Mouse (Mus musculus): Measurements from ENCODE around the gene Eif4e1b. TPM values are rescaled to one million over a fixed set of nuclear protein-coding genes. Genes with fewer than 3 reads are reported as not detected.

Gene Eif4e1b
- not detected for total RNA-seq (2021)
- long read RNA-seq, experiment 1 = 0 reads
- long read RNA-seq, experiment 2 = 0 reads

- DNase-seq = no peak
Measured at GRCm38 (mm10) chr13:54783698-54784097, at the start of gene Eif4e1b. Eif4e1b (plus strand) TSS chr13:54783998.

GRCm38 (mm10) chr13:54736931-54737330, 46.9 kb upstream of the Eif4e1b start:
- DNase-seq = no peak

GRCm38 (mm10) chr13:54737488-54738212, 46.1 kb upstream of the Eif4e1b start:
- DNase-seq = no peak

- DNase-seq = no peak
Measured at GRCm38 (mm10) chr13:54738213-54738601, 45.6 kb upstream of the Eif4e1b start.

- no peak for DNase-seq
Measured at GRCm38 (mm10) chr13:54746110-54746509, 37.7 kb upstream of the Eif4e1b start.

GRCm38 (mm10) chr13:54746896-54747295, 36.9 kb upstream of the Eif4e1b start:
- no peak for DNase-seq

GRCm38 (mm10) chr13:54748190-54748589, 35.6 kb upstream of the Eif4e1b start:
- no peak for DNase-seq

GRCm38 (mm10) chr13:54748721-54749060, 35.1 kb upstream of the Eif4e1b start:
- no peak for DNase-seq

- DNase-seq = no peak
Measured at GRCm38 (mm10) chr13:54749061-54749863, 34.5 kb upstream of the Eif4e1b start.

- no peak for DNase-seq
Measured at GRCm38 (mm10) chr13:54749864-54750411, 33.9 kb upstream of the Eif4e1b start, which contains the start of gene Gprin1. Gprin1 (minus strand) TSS chr13:54749874.

GRCm38 (mm10) chr13:54750699-54751098, 33.1 kb upstream of the Eif4e1b start:
- no peak for DNase-seq

GRCm38 (mm10) chr13:54752656-54753055, 31.1 kb upstream of the Eif4e1b start:
- no peak for DNase-seq

- no peak for DNase-seq
Measured at GRCm38 (mm10) chr13:54753733-54754132, 30.1 kb upstream of the Eif4e1b start.

GRCm38 (mm10) chr13:54754169-54755080, 29.4 kb upstream of the Eif4e1b start:
- no peak for DNase-seq

- DNase-seq = no peak
Measured at GRCm38 (mm10) chr13:54755201-54755830, 28.5 kb upstream of the Eif4e1b start.

- DNase-seq = no peak
Measured at GRCm38 (mm10) chr13:54756156-54756712, 27.6 kb upstream of the Eif4e1b start.

- DNase-seq = no peak
Measured at GRCm38 (mm10) chr13:54757093-54757830, 26.5 kb upstream of the Eif4e1b start.

- DNase-seq = peak; percentile 68
Measured at GRCm38 (mm10) chr13:54758045-54758755, 25.6 kb upstream of the Eif4e1b start.

GRCm38 (mm10) chr13:54758756-54759470, 24.9 kb upstream of the Eif4e1b start:
- DNase-seq = no peak
